Mouse (Mus musculus): Measurements from ENCODE around the gene Olfr1261. TPM values are rescaled to one million over a fixed set of nuclear protein-coding genes. Genes with fewer than 3 reads are reported as not detected.

Olfr1261 gene
- total RNA-seq (2021): not detected
- polyA plus RNA-seq (2012; rRNA removed): not detected in 2 replicates
- long read RNA-seq: 0 reads

DNA sequence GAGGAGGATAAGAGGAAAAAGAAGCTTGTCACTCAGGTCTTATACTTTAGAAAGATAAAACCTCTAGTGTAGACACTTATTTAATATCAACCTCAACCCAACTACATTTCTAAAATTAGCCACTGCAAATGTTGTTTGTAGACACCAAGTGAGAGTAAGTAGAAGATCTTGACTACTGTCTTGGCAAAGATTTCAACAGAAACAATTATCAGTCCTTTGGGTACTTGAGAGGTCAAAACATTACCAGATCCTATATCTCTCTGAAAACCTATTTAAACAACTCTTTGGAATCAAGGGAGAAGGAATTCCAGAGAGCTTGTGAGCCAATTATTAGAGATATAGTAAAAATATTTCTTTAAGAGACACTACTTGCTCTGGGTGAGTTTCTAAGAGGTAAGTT, at the start of gene Olfr1261:
Gene Olfr1261, plus strand, starts transcription at position 301 of the 400 bp plus-strand sequence.
- H3K4me3 ChIP-seq: no peak within 1 kb of the TSS
- TF ChIP-seq POLR2A (IDR thresholded peaks at IDR 0.05; ENCODE audit: insufficient read depth, low read depth, low read length): no peak
- TF ChIP-seq EP300 (IDR thresholded peaks at IDR 0.05; ENCODE audit: insufficient read depth, low read depth, low read length): no peak
- TF ChIP-seq CTCF (IDR thresholded peaks at IDR 0.05): no peak
- no peak for DNase-seq
- no peak within 1 kb of the TSS for H3K27ac ChIP-seq
- no peaks in the 10 kb centered on the region for H3K4me1 ChIP-seq (ENCODE audit: control insufficient read depth, insufficient read depth, low read length)
- no peak within 1 kb of the TSS for H3K9ac ChIP-seq (ENCODE audit: low read depth, low read length)
- no peaks in the 10 kb centered on the region for H3K79me2 ChIP-seq (replicated peaks; ENCODE audit: control insufficient read depth, insufficient read depth, low read length)
- intact Hi-C loops (cut with DNase I): no loop called here
- no peaks in the 10 kb centered on the region for H3K27me3 ChIP-seq (ENCODE audit: control insufficient read depth, insufficient read depth, low read length)
- no peaks in the 10 kb centered on the region for H3K36me3 ChIP-seq (ENCODE audit: control insufficient read depth, insufficient read depth, low read length)

DNA sequence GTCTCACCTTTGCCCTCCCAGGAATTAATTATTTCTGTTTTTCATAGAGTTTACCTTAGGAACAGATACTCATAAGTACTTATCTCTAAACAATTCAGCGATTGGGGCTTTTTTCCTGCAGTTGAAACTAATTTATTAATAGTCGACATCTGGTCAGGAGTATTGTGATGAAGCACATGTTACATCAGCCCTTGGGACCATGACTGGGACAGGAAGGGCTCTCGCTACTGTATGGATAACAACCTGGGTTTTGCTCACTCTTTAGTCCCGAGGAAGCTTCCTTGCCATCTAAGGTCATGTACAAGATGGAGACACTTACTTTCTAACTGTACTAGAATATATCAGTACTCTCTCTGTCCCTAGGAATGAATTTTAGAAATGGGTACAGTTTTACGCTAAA, 42.5 kb upstream of the Olfr1261 start, which contains the start of gene Olfr1259:
Gene Olfr1259, minus strand, starts transcription at position 101 of the 400 bp plus-strand sequence.
- Histone ChIP-seq H3K36me3 (ENCODE audit: control insufficient read depth, insufficient read depth, low read length) (no peaks in the 10 kb centered on the region), H3K4me1 (ENCODE audit: control insufficient read depth, insufficient read depth, low read length) (no peaks in the 10 kb centered on the region), H3K27ac (no peak within 1 kb of the TSS), H3K79me2 (replicated peaks; ENCODE audit: control insufficient read depth, insufficient read depth, low read length) (no peaks in the 10 kb centered on the region), H3K4me3 (no peak within 1 kb of the TSS), H3K27me3 (ENCODE audit: control insufficient read depth, insufficient read depth, low read length) (no peaks in the 10 kb centered on the region), H3K9ac (ENCODE audit: low read depth, low read length) (no peak within 1 kb of the TSS)
- intact Hi-C loops (cut with DNase I): no loop called here
- DNase-seq: no peak
- WGBS: 70% methylated on average over 5 of the region's 5 CpGs
- no peak for TF ChIP-seq CTCF (IDR thresholded peaks at IDR 0.05)
- no peak for TF ChIP-seq POLR2A (IDR thresholded peaks at IDR 0.05; ENCODE audit: insufficient read depth, low read depth, low read length)
- TF ChIP-seq EP300 (IDR thresholded peaks at IDR 0.05; ENCODE audit: insufficient read depth, low read depth, low read length): no peak

DNA sequence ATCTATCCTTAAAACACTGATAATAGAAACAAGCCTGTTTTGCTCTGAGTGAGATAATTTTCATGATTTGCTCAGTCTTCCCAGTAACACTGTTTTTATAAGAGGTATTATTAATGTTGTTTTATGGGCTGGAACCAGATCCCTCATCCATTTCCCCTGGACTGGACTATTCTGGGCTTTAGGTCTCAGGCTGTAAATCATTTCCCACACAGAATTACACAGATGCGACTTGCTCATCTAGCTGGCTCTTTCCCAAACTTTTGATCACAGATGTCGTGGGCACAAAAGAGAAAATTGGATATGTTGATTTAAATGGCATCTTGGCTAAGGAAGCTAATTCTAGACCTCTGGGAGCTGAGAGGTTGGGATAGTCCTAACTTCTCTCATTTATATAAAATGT, 16.8 kb upstream of the Olfr1261 start, which contains the start of gene Olfr1260:
Gene Olfr1260, plus strand, starts transcription at position 157 of the 400 bp plus-strand sequence.
- Histone ChIP-seq H3K36me3 (ENCODE audit: control insufficient read depth, insufficient read depth, low read length) (no peaks in the 10 kb centered on the region), H3K4me1 (ENCODE audit: control insufficient read depth, insufficient read depth, low read length) (no peaks in the 10 kb centered on the region), H3K4me3 (no peak within 1 kb of the TSS), H3K27ac (no peak within 1 kb of the TSS), H3K79me2 (replicated peaks; ENCODE audit: control insufficient read depth, insufficient read depth, low read length) (no peaks in the 10 kb centered on the region), H3K9ac (ENCODE audit: low read depth, low read length) (no peak within 1 kb of the TSS), H3K27me3 (ENCODE audit: control insufficient read depth, insufficient read depth, low read length) (no peaks in the 10 kb centered on the region)
- intact Hi-C loops (cut with DNase I): no loop called here
- DNase-seq: no peak
- WGBS: 50% methylated on average over 2 of the region's 2 CpGs
- no peak for TF ChIP-seq POLR2A (IDR thresholded peaks at IDR 0.05; ENCODE audit: insufficient read depth, low read depth, low read length)
- no peak for TF ChIP-seq EP300 (IDR thresholded peaks at IDR 0.05; ENCODE audit: insufficient read depth, low read depth, low read length)
- no peak for TF ChIP-seq CTCF (IDR thresholded peaks at IDR 0.05)

DNA sequence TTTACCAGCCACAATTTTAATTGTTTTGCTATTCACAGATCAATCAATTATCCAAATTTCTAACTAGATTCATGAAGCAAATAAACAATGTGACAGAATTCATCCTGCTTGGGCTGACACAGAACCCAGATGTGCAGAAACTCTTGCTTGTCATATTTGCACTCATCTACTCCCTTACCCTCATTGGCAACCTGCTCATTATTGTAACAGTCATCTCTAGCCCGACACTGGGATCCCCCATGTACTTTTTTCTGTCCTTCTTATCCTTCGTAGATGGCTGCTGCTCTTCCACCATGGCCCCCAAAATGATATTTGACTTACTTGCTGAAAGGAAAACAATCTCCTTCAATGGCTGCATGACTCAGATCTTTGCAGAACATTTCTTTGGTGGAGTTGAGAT, 13.3 kb upstream of the Olfr1261 start:
- no peak overlapping the region for H3K27ac ChIP-seq
- H3K4me1 ChIP-seq (ENCODE audit: control insufficient read depth, insufficient read depth, low read length): no peaks in the 10 kb centered on the region
- H3K27me3 ChIP-seq (ENCODE audit: control insufficient read depth, insufficient read depth, low read length): no peaks in the 10 kb centered on the region
- no peaks in the 10 kb centered on the region for H3K36me3 ChIP-seq (ENCODE audit: control insufficient read depth, insufficient read depth, low read length)
- H3K9ac ChIP-seq (ENCODE audit: low read depth, low read length): no peak overlapping the region
- 70% methylated on average over 2 of the region's 2 CpGs for WGBS
- no peak overlapping the region for H3K4me3 ChIP-seq
- TF ChIP-seq POLR2A (IDR thresholded peaks at IDR 0.05; ENCODE audit: insufficient read depth, low read depth, low read length): no peak
- TF ChIP-seq CTCF (IDR thresholded peaks at IDR 0.05): no peak
- TF ChIP-seq EP300 (IDR thresholded peaks at IDR 0.05; ENCODE audit: insufficient read depth, low read depth, low read length): no peak
- H3K79me2 ChIP-seq (replicated peaks; ENCODE audit: control insufficient read depth, insufficient read depth, low read length): no peaks in the 10 kb centered on the region
- no peak for DNase-seq
- intact Hi-C loops (cut with DNase I): no loop called here

DNA sequence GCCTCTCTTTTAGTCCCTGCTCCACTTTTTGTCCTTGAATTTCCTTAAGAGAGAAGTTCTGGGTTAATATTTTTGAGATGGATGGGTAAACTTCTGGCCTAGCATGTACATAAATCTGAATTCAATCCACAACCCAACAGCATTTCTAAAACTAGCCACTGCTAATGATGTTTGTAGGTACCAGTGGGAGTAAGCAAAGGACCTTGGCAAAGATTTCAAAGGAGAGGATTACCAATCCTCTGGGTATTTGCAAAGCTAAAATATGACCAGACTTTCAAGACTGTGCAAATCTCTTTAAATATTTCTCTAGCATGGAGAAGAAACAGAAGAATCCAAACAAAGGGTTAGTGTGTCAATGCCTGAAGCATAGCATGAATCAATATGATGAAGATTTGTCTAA, 8.8 kb downstream of the Olfr1261 start, which contains the start of gene Olfr1262:
Gene Olfr1262, plus strand, starts transcription at position 301 of the 400 bp plus-strand sequence.
- Histone ChIP-seq H3K9ac (ENCODE audit: low read depth, low read length) (no peak within 1 kb of the TSS), H3K79me2 (replicated peaks; ENCODE audit: control insufficient read depth, insufficient read depth, low read length) (no peaks in the 10 kb centered on the region), H3K36me3 (ENCODE audit: control insufficient read depth, insufficient read depth, low read length) (no peaks in the 10 kb centered on the region), H3K4me3 (no peak within 1 kb of the TSS), H3K27ac (no peak within 1 kb of the TSS), H3K27me3 (ENCODE audit: control insufficient read depth, insufficient read depth, low read length) (no peaks in the 10 kb centered on the region), H3K4me1 (ENCODE audit: control insufficient read depth, insufficient read depth, low read length) (no peaks in the 10 kb centered on the region)
- intact Hi-C loops (cut with DNase I): no loop called here
- no peak for TF ChIP-seq EP300 (IDR thresholded peaks at IDR 0.05; ENCODE audit: insufficient read depth, low read depth, low read length)
- TF ChIP-seq CTCF (IDR thresholded peaks at IDR 0.05): no peak
- TF ChIP-seq POLR2A (IDR thresholded peaks at IDR 0.05; ENCODE audit: insufficient read depth, low read depth, low read length): no peak
- DNase-seq: no peak

DNA sequence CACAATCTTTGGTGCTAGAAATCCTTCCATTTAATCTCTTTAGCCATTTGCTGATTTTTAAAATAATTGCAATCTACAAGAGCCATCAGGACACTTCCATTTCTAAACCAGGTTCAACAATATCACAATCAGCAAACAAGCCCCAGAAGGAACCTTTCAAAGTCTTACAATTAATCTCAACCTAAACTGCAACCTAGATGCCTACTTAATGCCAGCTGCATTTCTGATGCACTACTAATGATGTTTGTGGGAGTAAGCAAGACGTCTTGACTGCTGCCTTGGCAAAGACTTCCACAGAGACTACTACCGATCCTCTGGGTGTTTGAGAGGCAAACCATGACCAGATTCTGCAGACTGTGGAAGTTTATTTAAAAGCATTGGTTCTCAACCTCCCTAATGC, 20.8 kb downstream of the Olfr1261 start, which contains the start of gene Olfr1263:
Gene Olfr1263, plus strand, starts transcription at position 301 of the 400 bp plus-strand sequence.
- DNase-seq: no peak
- TF ChIP-seq CTCF (IDR thresholded peaks at IDR 0.05) (no peak), EP300 (IDR thresholded peaks at IDR 0.05; ENCODE audit: insufficient read depth, low read depth, low read length) (no peak), POLR2A (IDR thresholded peaks at IDR 0.05; ENCODE audit: insufficient read depth, low read depth, low read length) (no peak)
- H3K4me3 ChIP-seq: no peak within 1 kb of the TSS
- no peaks in the 10 kb centered on the region for H3K36me3 ChIP-seq (ENCODE audit: control insufficient read depth, insufficient read depth, low read length)
- H3K4me1 ChIP-seq (ENCODE audit: control insufficient read depth, insufficient read depth, low read length): no peaks in the 10 kb centered on the region
- WGBS: 84% methylated on average over 2 of the region's 2 CpGs
- H3K79me2 ChIP-seq (replicated peaks; ENCODE audit: control insufficient read depth, insufficient read depth, low read length): no peaks in the 10 kb centered on the region
- no peak within 1 kb of the TSS for H3K27ac ChIP-seq
- H3K9ac ChIP-seq (ENCODE audit: low read depth, low read length): no peak within 1 kb of the TSS
- no peaks in the 10 kb centered on the region for H3K27me3 ChIP-seq (ENCODE audit: control insufficient read depth, insufficient read depth, low read length)
- intact Hi-C loops (cut with DNase I): no loop called here

Measured in heart, adult 2 months (tissue).